ENCODE assay signal across 9 mouse cellular contexts in genomic region chr6:77242601-77243406, GRCm38 (mm10). TPM values are rescaled to one million over a fixed set of nuclear protein-coding genes. Genes with fewer than 3 reads are reported as not detected.
DNase-seq lines count a peak whose midpoint lies in the region; ATAC-seq and TF ChIP-seq lines count a peak whose summit lies in the region.
"Had no signal": no experiment of that assay in that cellular context is flagged by ENCODE, and none has a peak within 500 bp of the region (broad histone marks: within the 10 kb centered on the region; RNA-seq: fewer than 3 reads in every experiment).

Gene Lrrtm1, plus strand, starts transcription at chr6:77242689.

- H3K4me2 ChIP-seq in kidney, postnatal 0 days (ENCODE audit: low read length): peak within 1 kb of the TSS; percentile 95
- H3K4me2 ChIP-seq in limb, embryonic 15.5 days: peak within 1 kb of the TSS; percentile 87

- under 1% methylated on average over 53 of the region's 53 CpGs for WGBS in kidney, postnatal 0 days
- WGBS in limb, embryonic 15.5 days: 1% methylated on average over 53 of the region's 53 CpGs

- peaks cover 26% of the 10 kb centered on the region for H3K27me3 ChIP-seq in kidney, postnatal 0 days (ENCODE audit: insufficient read depth, low read length)
- H3K27me3 ChIP-seq in limb, embryonic 15.5 days: peaks cover 42% of the 10 kb centered on the region

- H3K9ac ChIP-seq in kidney, postnatal 0 days (ENCODE audit: low read depth, low read length): 0 out of 2 replicates have a peak within 1 kb of the TSS, but pooled peaks have one; percentile 20
- 0 out of 2 replicates have a peak within 1 kb of the TSS, but pooled peaks have one; percentile 20 for H3K9ac ChIP-seq in limb, embryonic 15.5 days

- H3K36me3 ChIP-seq in kidney, postnatal 0 days (ENCODE audit: insufficient read depth, low read length): no peaks in the 10 kb centered on the region
- H3K36me3 ChIP-seq in limb, embryonic 15.5 days: no peaks in the 10 kb centered on the region
- H3K36me3 ChIP-seq: G1E had no signal

- 0 out of 2 replicates have a peak, but pooled peaks cover 7% of the 10 kb centered on the region for H3K4me1 ChIP-seq in kidney, postnatal 0 days (replicated peaks; ENCODE audit: insufficient read depth, low read length)
- peaks cover 17% of the 10 kb centered on the region for H3K4me1 ChIP-seq in limb, embryonic 15.5 days

- peak; percentile 19; the same call in 1 of the 2 replicates for TF ChIP-seq CTCF in kidney, postnatal 0 days (IDR thresholded peaks at IDR 0.05; ENCODE audit: low read depth)

- no peaks in the 10 kb centered on the region for H3K9me3 ChIP-seq in kidney, postnatal 0 days (replicated peaks; ENCODE audit: low read length)
- H3K9me3 ChIP-seq in limb, embryonic 15.5 days: no peaks in the 10 kb centered on the region

- H3K27ac ChIP-seq in kidney, postnatal 0 days: no peak within 1 kb of the TSS
- peak within 1 kb of the TSS; percentile 47; the same call in 1 of the 2 replicates for H3K27ac ChIP-seq in limb, embryonic 15.5 days

- ATAC-seq in kidney, postnatal 0 days (replicated peaks; ENCODE audit: low FRiP score, low read depth): no peak; the same call in 1 of the 2 replicates
- peak; percentile 75; the same call in 1 of the 2 replicates for ATAC-seq in limb, embryonic 15.5 days (ENCODE audit: insufficient number of reproducible peaks, low FRiP score, low TSS enrichment, low read depth)

- H3K4me3 ChIP-seq in kidney, postnatal 0 days (replicated peaks; ENCODE audit: low read depth, low read length): peak within 1 kb of the TSS; percentile 42
- peak within 1 kb of the TSS; percentile 52 for H3K4me3 ChIP-seq in limb, embryonic 15.5 days

- peak; percentile 79 for DNase-seq in layer of hippocampus, adult 11-12 months (ENCODE audit: low spot score)
- DNase-seq in layer of hippocampus, adult 9-10 months (ENCODE audit: low spot score): no peak
- peak; percentile 78 to 80 for DNase-seq in cerebellum, postnatal 14 days
- DNase-seq in frontal cortex, postnatal 10 days (ENCODE audit: low spot score in 2 of 2): peak; percentile 68 to 82
- peak; percentile 65 for DNase-seq in kidney, postnatal 0 days (ENCODE audit: low spot score)
- DNase-seq in retina, embryonic 14.5 days (ENCODE audit: low spot score): peak; percentile 63
- DNase-seq in thymus, adult 18-20 months: no peak

RNA-seq across cellular contexts. Expression of gene Lrrtm1, which starts in this region (rescaled TPM):
- polyA plus RNA-seq in kidney, postnatal 0 days (2015; fragmentation: Nextera tagmentation; extraction: Ambion mirVana): 4.5 and 4.9 TPM in 2 replicates
- 8.5 and 11.0 TPM in 2 replicates for polyA plus RNA-seq in limb, embryonic 15.5 days (2015; fragmentation: Nextera tagmentation; extraction: Ambion mirVana)
- polyA plus RNA-seq: G1E had no signal

Comparison
In these comparisons a context has a peak if more than half of its experiments do, and no peak if none do; other contexts are left out.
1. DNase-seq: peak in layer of hippocampus, adult 11-12 months (single experiment), cerebellum, postnatal 14 days (2 of 2), frontal cortex, postnatal 10 days (2 of 2), kidney, postnatal 0 days (single experiment) and retina, embryonic 14.5 days (single experiment); none in layer of hippocampus, adult 9-10 months (single experiment) and thymus, adult 18-20 months (0 of 2).